Mouse (Mus musculus) limb, embryonic 12.5 days (tissue): ENCODE measurements around the gene D430041D05Rik. TPM values are rescaled to one million over a fixed set of nuclear protein-coding genes. Genes with fewer than 3 reads are reported as not detected.

Experiments used
- ATAC-seq: fragments of 200-750 bp; cut with Nextera tagmentation; 2 replicates; pipeline ENCODE4 v1.8.0; 2017; ENCODE audit warnings: low read depth, moderate TSS enrichment; ENCODE audit not compliant: insufficient number of reproducible peaks, insufficient read depth, low FRiP score, low TSS enrichment
- H3K27ac ChIP-seq: fragments of 300-500 bp; sonication (generic); 2 replicates; pipeline ENCODE4 v1.5.1; 2016; ENCODE audit warnings: mild to moderate bottlenecking, moderate library complexity
- H3K27me3 ChIP-seq: fragments of 300-500 bp; sonication (generic); 2 replicates; pipeline ENCODE4 v1.6.1; 2016; ENCODE audit warnings: mild to moderate bottlenecking, moderate library complexity
- H3K36me3 ChIP-seq: fragments of 300-500 bp; sonication (generic); 2 replicates; pipeline ENCODE4 v1.6.1; 2016; ENCODE audit warnings: mild to moderate bottlenecking, moderate library complexity
- H3K4me1 ChIP-seq: fragments of 300-500 bp; sonication (generic); replicated peaks from 2 replicates; pipeline ENCODE4 v1.6.1; 2016
- H3K4me2 ChIP-seq: fragments of 300-500 bp; sonication (generic); 2 replicates; pipeline ENCODE4 v1.6.1; 2016; ENCODE audit warnings: mild to moderate bottlenecking, moderate library complexity
- H3K4me3 ChIP-seq: fragments of 300-500 bp; sonication (generic); replicated peaks from 2 replicates; pipeline ENCODE4 v1.5.1; 2016; ENCODE audit warnings: mild to moderate bottlenecking
- H3K9ac ChIP-seq: fragments of 300-500 bp; sonication (generic); replicated peaks from 2 replicates; pipeline ENCODE4 v1.6.1; 2016; ENCODE audit warnings: mild to moderate bottlenecking, moderate library complexity
- H3K9me3 ChIP-seq: fragments of 300-500 bp; sonication (generic); 2 replicates; pipeline ENCODE4 v1.6.1; 2016; ENCODE audit warnings: mild to moderate bottlenecking, moderate library complexity
- WGBS: fragments of 180-500 bp; shearing (Covaris S2); methylation state at CpG from one replicate; pipeline ENCODE4 v1.1.7; 2016; 5-methylcytosine and 5-hydroxymethylcytosine counted together
- polyA plus RNA-seq: library from polyadenylated mRNA; unstranded; fragments of >200 nt; fragmentation: Nextera tagmentation; extraction: Ambion mirVana; gene quantifications from 2 replicates; pipeline ENCODE4 v1.2.1, GENCODE M21; 2016

Gene D430041D05Rik
- polyA plus RNA-seq, 1 experiment from 2014 or later = 1.1 TPM

DNA sequence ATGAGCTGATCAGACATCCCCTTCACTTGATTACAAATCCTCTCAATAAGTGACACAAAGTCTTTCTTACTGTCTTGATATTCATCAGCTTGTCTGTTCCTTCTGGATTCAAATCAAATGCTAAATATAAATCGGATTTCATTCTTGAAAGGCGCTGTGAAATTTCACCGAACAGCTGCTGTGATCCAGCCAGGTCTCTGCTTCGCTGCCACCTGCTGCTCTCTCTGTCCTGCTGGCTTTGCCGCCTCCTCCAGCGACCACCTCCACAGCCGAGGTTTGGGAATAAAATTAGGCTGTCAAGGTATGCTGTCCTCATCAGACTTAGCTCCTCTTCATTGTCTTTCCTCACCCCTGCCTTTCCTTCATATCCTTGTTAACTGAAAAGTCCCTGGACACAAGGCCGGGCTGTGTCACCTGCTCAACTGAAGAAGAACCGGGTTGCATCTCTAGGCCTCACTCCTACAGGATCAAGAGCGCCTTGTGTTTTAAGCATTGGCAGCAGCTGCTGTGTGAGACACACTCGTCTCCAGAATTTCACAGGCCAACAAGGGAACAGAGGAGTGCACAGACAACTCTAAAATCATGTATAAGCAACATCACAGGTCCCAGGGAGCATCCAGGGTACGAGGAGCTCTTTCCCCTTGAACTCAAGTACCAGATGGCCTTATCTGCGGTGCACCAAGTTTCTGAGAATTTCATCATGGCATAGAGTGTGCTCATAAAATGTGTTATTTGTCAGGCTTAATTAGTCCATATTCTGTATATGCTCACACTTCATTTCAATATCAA lies 59.2 kb downstream of the D430041D05Rik start:
- WGBS = 72% methylated on average over 13 of the region's 13 CpGs
- Histone ChIP-seq H3K36me3 (no peaks in the 10 kb centered on the region), H3K9ac (no peak overlapping the region), H3K4me3 (no peak overlapping the region), H3K27ac (no peak overlapping the region), H3K9me3 (no peaks in the 10 kb centered on the region), H3K4me1 (no peaks in the 10 kb centered on the region), H3K4me2 (no peak overlapping the region), H3K27me3 (no peaks in the 10 kb centered on the region)
- ATAC-seq = no peak

DNA sequence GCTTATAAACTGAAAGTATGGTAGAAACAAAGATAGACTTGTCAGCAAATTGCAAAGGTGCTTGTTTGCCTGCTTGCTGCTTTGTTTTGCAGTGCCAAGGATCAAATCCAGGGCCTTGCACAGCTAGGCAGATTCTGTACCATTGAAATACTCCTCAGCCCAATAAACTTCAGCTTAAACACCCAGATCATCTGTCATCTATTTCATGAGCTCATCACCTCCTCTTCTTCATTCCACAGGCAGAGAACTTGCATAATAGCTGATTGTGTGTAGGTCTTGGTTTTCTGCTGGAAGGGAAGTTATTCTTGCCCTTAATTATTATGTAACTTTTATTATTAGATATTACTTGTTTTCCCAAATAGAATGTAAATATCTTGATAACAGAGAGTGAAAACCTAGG lies 73.2 kb downstream of the D430041D05Rik start:
- Histone ChIP-seq H3K27ac (no peak overlapping the region), H3K4me1 (peaks cover 22% of the 10 kb centered on the region), H3K9ac (no peak overlapping the region), H3K36me3 (no peaks in the 10 kb centered on the region), H3K27me3 (0 out of 2 replicates have a peak, but pooled peaks cover 4% of the 10 kb centered on the region), H3K4me2 (no peak overlapping the region), H3K9me3 (no peaks in the 10 kb centered on the region), H3K4me3 (no peak overlapping the region)
- ATAC-seq = no peak

DNA sequence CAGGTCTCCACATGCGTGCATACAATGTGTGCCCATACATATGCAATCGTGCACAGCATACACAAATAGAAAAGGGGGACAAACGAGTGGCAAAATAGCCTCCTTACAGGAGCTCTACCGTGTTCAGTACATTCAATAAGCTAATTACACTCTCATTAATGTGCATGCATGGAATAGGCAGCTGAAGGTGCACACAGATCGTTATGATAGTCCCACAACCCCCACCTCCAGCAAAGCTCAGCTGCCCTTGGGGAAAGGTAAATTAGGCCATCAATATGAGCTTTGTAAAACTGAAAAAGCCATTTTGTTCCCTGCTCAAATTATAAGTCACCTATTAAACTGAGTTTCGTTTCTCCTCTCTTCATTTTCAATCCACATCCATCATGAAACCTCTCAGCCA lies 75.0 kb downstream of the D430041D05Rik start:
- Histone ChIP-seq H3K9me3 (no peaks in the 10 kb centered on the region), H3K4me2 (peak overlapping the region; percentile 6; the same call in 1 of the 2 replicates), H3K9ac (no peak overlapping the region), H3K27me3 (0 out of 2 replicates have a peak, but pooled peaks cover 4% of the 10 kb centered on the region), H3K4me3 (no peak overlapping the region), H3K36me3 (no peaks in the 10 kb centered on the region), H3K27ac (no peak overlapping the region), H3K4me1 (peaks cover 26% of the 10 kb centered on the region)
- ATAC-seq = no peak
- 49% methylated on average over 6 of the region's 6 CpGs for WGBS

DNA sequence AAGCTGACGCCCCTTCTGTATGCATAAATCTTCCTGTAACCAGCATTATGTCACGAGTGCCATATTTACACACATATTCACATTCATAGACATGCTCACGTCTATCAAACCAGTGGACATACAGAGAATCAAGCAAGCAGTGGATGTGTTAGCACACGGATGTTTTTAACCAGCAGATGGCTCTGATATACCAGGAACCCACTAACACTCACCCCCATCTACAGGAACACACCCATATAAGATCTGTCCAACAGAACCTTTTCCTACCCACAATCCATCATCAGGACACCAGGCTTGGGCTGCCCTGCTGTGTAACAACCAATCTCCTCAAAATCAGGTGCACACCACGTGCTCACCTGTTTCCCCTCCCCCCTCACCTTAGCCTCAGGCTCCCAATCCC lies 76.9 kb downstream of the D430041D05Rik start:
- no peak overlapping the region for H3K9ac ChIP-seq
- H3K4me1 ChIP-seq = peaks cover 26% of the 10 kb centered on the region
- no peak for ATAC-seq
- WGBS = 67% methylated on average over 5 of the region's 5 CpGs
- H3K36me3 ChIP-seq = no peaks in the 10 kb centered on the region
- H3K4me2 ChIP-seq = no peak overlapping the region
- H3K9me3 ChIP-seq = no peaks in the 10 kb centered on the region
- H3K4me3 ChIP-seq = no peak overlapping the region
- H3K27ac ChIP-seq = no peak overlapping the region
- H3K27me3 ChIP-seq = 0 out of 2 replicates have a peak, but pooled peaks cover 4% of the 10 kb centered on the region

DNA sequence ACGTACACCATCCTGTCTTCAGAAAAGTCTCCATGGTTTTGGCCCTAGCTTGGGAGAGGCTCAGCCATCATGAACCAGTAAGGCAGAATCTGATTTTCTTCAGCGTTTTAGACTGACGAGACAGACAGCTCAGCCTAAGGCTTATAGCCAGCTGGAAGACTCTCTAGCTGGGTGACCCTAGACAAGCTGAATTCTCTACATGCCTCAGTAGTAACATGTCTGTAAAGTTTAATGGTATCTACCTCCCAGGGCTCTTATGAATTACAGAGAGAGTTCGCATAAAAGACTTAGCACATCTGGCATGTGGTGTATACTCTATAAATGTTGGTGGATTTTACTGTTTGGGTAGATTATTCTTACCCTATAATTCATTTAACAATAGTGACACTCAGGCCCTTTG lies 78.1 kb downstream of the D430041D05Rik start:
- H3K4me1 ChIP-seq = peaks cover 28% of the 10 kb centered on the region
- 0 out of 2 replicates have a peak, but pooled peaks have one; percentile 28 for ATAC-seq
- no peak overlapping the region for H3K4me2 ChIP-seq
- H3K27me3 ChIP-seq = 0 out of 2 replicates have a peak, but pooled peaks cover 4% of the 10 kb centered on the region
- H3K36me3 ChIP-seq = no peaks in the 10 kb centered on the region
- H3K4me3 ChIP-seq = no peak overlapping the region
- WGBS = 57% methylated on average over 4 of the region's 4 CpGs
- H3K9me3 ChIP-seq = no peaks in the 10 kb centered on the region
- H3K27ac ChIP-seq = no peak overlapping the region
- H3K9ac ChIP-seq = no peak overlapping the region

DNA sequence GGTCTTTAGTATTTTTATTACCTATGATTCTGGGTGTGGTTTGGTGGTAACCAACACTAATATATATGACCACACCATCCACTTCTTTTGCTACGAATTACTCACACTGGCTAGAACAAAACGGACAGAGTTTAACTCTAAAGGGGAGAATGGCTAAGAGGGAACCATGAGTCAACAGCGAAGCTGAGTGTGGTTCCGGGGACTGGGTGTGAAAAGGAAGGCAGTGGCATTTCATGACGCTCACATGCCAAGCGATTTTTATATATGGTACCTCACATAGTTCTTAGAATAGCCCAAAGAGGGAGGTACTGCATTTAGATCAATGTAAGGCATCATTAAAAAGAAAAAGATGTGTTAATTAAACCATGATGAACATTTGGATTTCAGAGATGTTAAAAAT lies 79.6 kb downstream of the D430041D05Rik start:
- 84% methylated on average over 6 of the region's 6 CpGs for WGBS
- Histone ChIP-seq H3K9me3 (no peaks in the 10 kb centered on the region), H3K4me3 (no peak overlapping the region), H3K27ac (no peak overlapping the region), H3K27me3 (0 out of 2 replicates have a peak, but pooled peaks cover 4% of the 10 kb centered on the region), H3K9ac (no peak overlapping the region), H3K4me2 (no peak overlapping the region), H3K36me3 (no peaks in the 10 kb centered on the region), H3K4me1 (peaks cover 24% of the 10 kb centered on the region)
- no peak for ATAC-seq

DNA sequence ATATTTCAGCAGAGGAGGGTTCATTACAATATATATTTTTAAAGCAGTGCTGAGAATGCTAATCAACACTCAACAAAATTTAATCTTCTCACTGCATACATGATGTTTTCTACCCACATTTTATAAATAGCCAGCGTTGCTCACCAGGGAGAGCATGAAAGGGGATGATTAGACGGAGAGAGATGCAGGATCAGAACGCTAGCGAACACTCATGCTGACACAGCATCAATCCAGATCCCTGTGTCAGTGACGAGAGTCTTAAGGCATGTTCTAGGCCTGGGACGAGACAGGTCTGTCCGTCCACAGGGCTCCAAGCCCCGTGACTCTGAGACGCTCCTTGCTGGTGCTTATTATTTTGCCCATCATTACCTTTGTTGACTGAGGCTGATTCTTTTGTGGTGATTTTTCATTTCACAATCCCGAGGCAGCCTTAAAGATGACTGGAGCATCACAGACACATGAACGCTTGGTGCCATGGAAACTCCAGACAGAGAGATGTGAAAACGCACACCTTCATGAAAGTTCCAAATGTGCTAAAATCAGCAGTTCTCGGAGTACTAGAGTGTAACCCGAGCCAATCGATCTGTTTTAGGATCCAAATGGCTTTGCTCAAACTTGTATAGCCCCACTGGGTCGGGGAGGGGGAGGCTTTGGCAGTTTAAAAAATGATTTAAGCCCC lies 83.6 kb downstream of the D430041D05Rik start:
- no peak for ATAC-seq
- 57% methylated on average over 16 of the region's 16 CpGs for WGBS
- Histone ChIP-seq H3K36me3 (no peaks in the 10 kb centered on the region), H3K27ac (no peak overlapping the region), H3K4me2 (no peak overlapping the region), H3K9me3 (no peaks in the 10 kb centered on the region), H3K4me3 (no peak overlapping the region), H3K4me1 (peaks cover 5% of the 10 kb centered on the region), H3K27me3 (no peaks in the 10 kb centered on the region), H3K9ac (no peak overlapping the region)

DNA sequence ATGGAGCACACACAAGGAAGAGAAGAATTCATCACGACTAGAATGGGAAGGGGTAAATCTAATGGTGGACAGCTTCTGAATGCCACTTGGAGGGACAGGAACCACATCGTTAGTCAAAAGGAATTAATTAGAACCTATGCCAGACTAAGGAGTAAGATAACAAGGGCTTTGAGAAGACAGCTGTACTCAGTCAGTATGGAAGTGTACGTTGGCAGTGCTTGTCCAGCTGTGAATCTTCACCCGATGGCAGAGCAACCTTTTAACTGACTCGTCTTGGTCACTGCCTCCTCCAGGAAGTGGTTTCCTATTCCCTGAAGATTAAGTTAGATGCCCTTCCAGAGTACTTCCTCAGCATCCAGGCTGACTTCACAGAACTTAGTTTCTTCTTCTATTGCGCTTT lies 87.0 kb downstream of the D430041D05Rik start:
- 80% methylated on average over 6 of the region's 6 CpGs for whole genome bisulfite sequencing

DNA sequence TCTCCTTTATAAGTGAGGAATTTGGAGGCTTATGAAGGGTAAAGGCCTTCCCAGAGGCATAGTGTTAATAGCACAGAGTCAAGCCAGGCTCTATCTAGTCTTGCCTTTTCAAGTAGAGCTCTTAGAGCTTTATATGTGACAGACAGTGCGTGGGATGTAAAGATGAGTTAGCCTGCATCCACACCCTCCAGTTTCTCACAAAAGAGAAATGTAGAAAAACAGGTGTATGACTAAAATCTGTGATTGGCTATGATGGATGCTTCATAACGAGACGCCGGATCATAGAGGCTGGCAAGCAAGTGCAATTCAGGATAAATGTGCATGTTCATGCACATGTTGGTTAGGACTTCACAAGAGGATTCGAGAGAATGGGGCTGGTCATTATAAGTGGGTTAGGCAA lies 87.5 kb downstream of the D430041D05Rik start:
- no peak overlapping the region for H3K4me3 ChIP-seq
- H3K36me3 ChIP-seq = no peaks in the 10 kb centered on the region
- H3K4me1 ChIP-seq = peaks cover 26% of the 10 kb centered on the region
- H3K4me2 ChIP-seq = no peak overlapping the region
- WGBS = 91% methylated on average over 5 of the region's 5 CpGs
- H3K9me3 ChIP-seq = no peaks in the 10 kb centered on the region
- H3K27ac ChIP-seq = no peak overlapping the region
- no peak for ATAC-seq
- no peak overlapping the region for H3K9ac ChIP-seq
- H3K27me3 ChIP-seq = no peaks in the 10 kb centered on the region

More for the DNA sequence above, 87.0 kb downstream of the D430041D05Rik start:
- Histone ChIP-seq H3K36me3 (no peaks in the 10 kb centered on the region), H3K4me1 (peaks cover 21% of the 10 kb centered on the region), H3K9me3 (no peaks in the 10 kb centered on the region), H3K27ac (no peak overlapping the region), H3K9ac (no peak overlapping the region), H3K4me3 (no peak overlapping the region), H3K27me3 (no peaks in the 10 kb centered on the region), H3K4me2 (no peak overlapping the region)
- ATAC-seq = no peak

DNA sequence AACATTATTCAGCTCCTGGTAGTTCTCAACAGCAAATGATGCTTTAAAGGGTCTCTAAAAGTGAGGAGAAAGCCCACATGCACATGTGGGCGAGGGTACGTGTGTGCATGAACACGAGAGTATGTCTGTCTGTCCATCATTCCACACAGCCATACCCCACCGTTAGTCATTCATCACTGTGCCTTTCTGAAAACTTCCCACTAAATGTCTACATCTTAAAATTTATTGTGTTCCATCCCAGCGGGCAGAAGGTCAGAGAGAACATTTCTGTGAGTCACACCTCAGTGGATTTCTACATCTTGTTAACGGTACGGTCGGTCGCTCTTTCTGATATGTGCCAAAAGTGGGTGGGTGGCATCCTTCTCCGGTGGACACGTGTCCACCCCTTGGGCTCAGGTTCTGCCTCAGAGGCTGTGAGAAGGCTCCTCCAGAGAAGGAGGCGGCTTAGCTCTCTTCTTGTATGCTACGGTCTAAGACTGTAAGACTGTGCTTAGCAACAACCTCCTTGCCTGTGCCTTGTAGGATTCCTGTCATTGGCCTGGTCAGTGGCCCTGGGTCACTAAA lies 90.7 kb downstream of the D430041D05Rik start:
- no peaks in the 10 kb centered on the region for H3K36me3 ChIP-seq
- ATAC-seq = no peak
- H3K27me3 ChIP-seq = no peaks in the 10 kb centered on the region
- no peak overlapping the region for H3K27ac ChIP-seq
- no peak overlapping the region for H3K9ac ChIP-seq
- peaks cover 22% of the 10 kb centered on the region for H3K4me1 ChIP-seq
- H3K9me3 ChIP-seq = no peaks in the 10 kb centered on the region
- H3K4me2 ChIP-seq = no peak overlapping the region
- 89% methylated on average over 13 of the region's 13 CpGs for WGBS
- no peak overlapping the region for H3K4me3 ChIP-seq

DNA sequence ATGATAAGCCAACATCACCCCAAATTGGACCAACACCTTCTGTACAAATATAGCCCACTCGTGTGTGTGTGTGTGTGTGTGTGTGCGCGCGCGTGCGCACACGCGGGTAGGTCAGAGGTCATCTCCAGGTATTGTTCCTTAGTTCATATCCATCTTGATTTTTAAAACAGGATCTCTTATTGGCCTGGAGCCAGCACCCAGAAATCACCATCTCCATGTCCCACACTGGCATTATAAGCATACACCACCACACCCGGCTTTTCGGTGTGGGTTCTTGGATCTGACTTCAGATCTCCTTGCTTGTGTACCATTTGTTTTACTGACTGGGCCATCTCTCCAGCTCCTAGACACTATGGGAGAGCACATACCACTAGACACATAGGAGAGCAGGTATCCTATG lies 91.4 kb downstream of the D430041D05Rik start:
- WGBS = 97% methylated on average over 10 of the region's 10 CpGs
- Histone ChIP-seq H3K4me2 (no peak overlapping the region), H3K4me3 (no peak overlapping the region), H3K9ac (no peak overlapping the region), H3K4me1 (peaks cover 22% of the 10 kb centered on the region), H3K36me3 (no peaks in the 10 kb centered on the region), H3K27me3 (no peaks in the 10 kb centered on the region), H3K9me3 (no peaks in the 10 kb centered on the region), H3K27ac (no peak overlapping the region)
- peak; percentile 52; the same call in 1 of the 2 replicates for ATAC-seq
